Mouse (Mus musculus) R1 (cell line): ENCODE results near the gene Pkdcc.

Source experiments
- DNase-seq: peaks from one replicate; pipeline ENCODE4 v3.0.0-alpha.2; 2018; ENCODE audit warnings: low read depth, low spot score

Gene Pkdcc

GRCm38 (mm10) chr17:83246090-83246489 lies 31.0 kb downstream of the Pkdcc start:
- DNase-seq = no peak

- no peak for DNase-seq
Observed at GRCm38 (mm10) chr17:83247176-83247575, 32.1 kb downstream of the Pkdcc start.

GRCm38 (mm10) chr17:83248467-83248866 lies 33.4 kb downstream of the Pkdcc start:
- DNase-seq = peak; percentile 80

GRCm38 (mm10) chr17:83250903-83251526 lies 35.9 kb downstream of the Pkdcc start:
- no peak for DNase-seq

- DNase-seq = peak; percentile 79
Observed at GRCm38 (mm10) chr17:83253051-83253649, 38.1 kb downstream of the Pkdcc start.

GRCm38 (mm10) chr17:83267202-83268128 lies 52.4 kb downstream of the Pkdcc start:
- peak; percentile 81 for DNase-seq

GRCm38 (mm10) chr17:83271509-83271908 lies 56.4 kb downstream of the Pkdcc start:
- DNase-seq = peak; percentile 78

- DNase-seq = no peak
Observed at GRCm38 (mm10) chr17:83272641-83273040, 57.5 kb downstream of the Pkdcc start.

GRCm38 (mm10) chr17:83273636-83274035 lies 58.5 kb downstream of the Pkdcc start:
- peak; percentile 50 for DNase-seq

- no peak for DNase-seq
Observed at GRCm38 (mm10) chr17:83274101-83274500, 59.0 kb downstream of the Pkdcc start.
